Mouse (Mus musculus) fibroblast of lung, adult 2 months (primary cell): ENCODE results near the gene P4ha1.
"Not testable (repeated sequence)": the region's sequence is repeated elsewhere in the genome, so short reads cannot be mapped to it uniquely, and the experiment has no call there.

Experiments
- DNase-seq: peaks from one replicate; pipeline ENCODE4 v3.0.0-alpha.2; 2011; ENCODE audit warnings: low read depth

Gene P4ha1

DNA sequence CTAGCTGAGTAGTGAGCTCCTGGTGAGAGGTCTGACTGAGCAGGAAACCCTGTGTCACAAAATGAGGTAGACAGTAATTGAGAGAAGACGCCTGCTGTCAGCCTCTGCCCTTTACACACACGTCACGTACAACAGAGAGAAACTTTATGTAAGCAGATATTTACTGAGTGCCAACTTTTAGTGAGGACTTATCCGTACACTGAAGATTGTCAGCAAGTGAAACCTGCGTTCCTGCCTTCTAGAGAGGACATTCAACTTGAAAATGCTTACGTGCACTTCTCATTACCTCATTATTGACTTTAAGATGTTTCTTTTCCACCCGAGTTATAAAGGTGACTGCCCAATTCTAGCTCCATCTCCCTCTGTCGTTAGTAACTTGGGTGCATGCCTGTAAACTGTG, 45.6 kb downstream of the P4ha1 start:
- no peak for DNase-seq

GRCm38 (mm10) chr10:59369426-59369825, 46.3 kb downstream of the P4ha1 start:
- DNase-seq, result no peak

- DNase-seq, result no peak
Measured at GRCm38 (mm10) chr10:59377906-59378305, 54.8 kb downstream of the P4ha1 start.

GRCm38 (mm10) chr10:59378728-59379127, 55.6 kb downstream of the P4ha1 start:
- DNase-seq, result no peak

DNA sequence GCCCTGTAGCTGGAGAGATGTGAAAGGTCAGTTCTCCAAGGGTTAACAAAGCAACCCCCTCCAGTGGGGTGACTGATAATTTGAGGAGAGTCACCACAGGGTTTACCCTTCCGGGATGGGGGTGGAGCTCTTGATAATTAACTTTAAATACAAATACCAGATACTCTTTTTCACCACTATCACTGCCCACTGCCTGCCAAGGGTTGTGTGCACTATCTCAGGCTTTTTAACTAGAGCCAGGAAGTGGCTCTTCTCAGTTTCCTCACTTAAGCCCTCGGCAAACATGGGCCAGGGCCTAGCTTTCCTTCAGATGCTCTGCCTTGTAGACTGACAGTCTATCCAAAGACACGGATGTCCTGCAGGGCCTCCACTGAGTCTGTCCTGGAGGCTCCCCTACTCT, 56.8 kb downstream of the P4ha1 start:
- no peak for DNase-seq

DNA sequence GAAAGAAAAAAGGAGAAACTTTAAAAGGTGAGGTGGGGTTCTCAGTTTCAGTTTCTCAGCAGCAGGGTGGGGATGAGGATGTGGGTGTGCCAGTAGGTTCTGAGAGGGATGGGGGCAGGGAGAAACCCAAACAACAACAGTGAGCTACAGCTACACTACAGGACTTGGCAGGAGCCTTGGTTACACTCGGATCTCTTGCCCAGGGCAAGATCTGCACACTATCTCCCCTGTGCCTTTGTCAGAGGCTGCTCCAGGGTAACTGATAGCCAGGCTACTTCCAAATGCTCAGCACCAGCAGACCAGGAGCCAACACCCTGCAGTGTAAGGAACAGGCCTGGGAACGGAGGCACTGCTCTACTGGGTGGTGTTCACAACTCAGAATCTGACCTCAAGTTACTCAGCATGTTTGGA, 57.3 kb downstream of the P4ha1 start:
- DNase-seq, result no peak

DNA sequence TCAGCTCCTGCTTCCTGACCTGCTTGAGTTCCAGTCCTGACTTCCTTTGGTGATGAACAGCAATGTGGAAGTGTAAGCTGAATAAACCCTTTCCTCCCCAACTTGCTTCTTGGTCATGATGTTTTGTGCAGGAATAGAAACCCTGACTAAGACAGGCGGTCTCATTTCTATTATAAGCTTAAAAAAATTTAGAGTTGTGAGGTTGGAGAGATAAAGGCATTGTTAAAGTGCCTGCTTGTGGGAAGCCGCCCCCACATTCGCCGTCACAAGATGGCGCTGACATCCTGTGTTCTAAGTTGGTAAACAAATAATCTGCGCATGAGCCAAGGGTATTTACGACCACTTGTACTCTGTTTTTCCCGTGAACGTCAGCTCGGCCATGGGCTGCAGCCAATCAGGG, 58.5 kb downstream of the P4ha1 start:
- not testable (repeated sequence) for DNase-seq

DNA sequence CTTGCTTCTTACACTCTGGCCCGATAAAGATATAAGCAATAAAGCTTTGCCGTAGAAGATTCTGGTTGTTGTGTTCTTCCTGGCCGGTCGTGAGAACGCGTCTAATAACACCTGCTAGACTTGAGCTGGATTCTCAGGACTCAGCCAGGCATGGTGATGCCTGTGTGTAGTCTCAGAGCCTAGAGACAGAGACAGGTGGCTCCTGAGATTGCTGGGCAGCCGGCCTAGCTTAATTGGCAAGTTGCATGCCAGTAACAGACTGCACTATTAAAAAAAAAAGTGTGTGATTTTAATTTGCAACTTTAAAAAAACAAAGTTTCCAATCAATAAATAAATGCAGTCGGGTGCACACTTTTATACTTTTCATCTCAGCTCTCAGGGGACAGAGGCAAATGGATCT, 63.9 kb downstream of the P4ha1 start:
- DNase-seq, result no peak

GRCm38 (mm10) chr10:59389652-59390051, 66.6 kb downstream of the P4ha1 start:
- DNase-seq, result no peak

DNA sequence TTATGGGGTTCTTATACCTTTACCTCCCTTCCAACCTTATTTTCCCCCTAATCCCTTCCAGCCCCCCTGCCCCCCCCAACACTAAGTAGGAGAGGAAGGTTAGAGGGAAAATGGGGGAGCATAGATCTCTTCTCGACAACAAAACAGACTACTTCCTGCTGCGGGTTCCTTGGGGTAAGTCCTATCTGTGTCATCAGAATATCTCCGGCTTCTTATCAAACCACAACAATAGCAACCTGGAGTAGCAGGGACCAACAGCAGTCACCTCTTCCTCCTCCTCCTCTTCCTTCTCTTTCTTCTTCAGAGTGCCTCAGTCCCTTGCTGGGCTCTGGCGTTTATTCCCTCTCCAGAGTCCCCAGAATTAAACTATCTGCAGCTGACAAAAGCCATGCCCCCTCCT, 68.8 kb downstream of the P4ha1 start:
- DNase-seq, result no peak

GRCm38 (mm10) chr10:59395461-59395860, 72.4 kb downstream of the P4ha1 start, which contains the start of gene Gm10273:
Gene Gm10273, plus strand, starts transcription at chr10:59395632.
- DNase-seq, result not testable (repeated sequence)

DNA sequence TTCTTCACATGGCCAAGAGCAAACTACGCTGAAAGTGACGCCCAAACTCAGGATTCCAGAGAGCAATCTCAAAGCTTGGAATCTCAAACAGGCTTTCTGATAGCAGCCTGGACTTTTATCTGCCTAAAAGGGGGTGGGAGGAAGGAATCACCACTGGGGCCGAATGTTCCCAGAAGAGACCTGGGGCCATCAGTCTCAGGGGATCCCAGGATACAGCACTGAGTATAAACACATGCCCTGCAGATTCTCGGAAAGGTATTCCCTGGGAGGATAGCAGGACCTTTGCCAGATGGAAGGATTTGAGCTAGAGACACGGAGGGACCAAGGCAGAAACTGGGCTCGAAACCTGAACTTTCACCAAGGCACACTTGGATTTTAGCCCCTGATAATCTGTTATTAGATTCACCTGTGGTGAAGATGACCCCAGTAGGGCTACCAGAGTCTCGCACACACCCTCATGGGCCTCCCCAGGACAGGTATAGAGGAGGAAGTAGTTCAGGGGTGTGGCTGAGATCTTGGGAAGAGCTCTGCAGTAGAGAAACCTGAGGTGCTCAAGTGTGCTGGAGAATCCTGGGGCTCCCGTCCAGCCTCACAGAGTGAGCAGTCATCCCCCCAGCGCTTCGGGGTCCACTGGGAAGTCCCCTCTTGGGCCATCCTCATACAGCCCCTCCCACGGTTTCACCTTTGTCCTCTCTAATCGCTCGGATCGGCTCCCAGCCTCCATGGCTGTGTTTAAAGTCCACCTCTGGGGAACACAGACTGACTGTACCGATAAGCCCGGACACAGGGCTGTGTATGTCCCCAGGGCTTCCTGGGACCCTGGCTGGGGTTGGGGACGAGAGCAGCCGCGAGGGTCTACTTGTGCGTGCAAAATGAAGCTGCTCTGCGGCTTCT, 80.0 kb downstream of the P4ha1 start, which contains the start of gene Pla2g12b:
Gene Pla2g12b, plus strand, starts transcription at position 762 of the 894 bp plus-strand sequence.
- no peak for DNase-seq

GRCm38 (mm10) chr10:59403793-59404149, 80.7 kb downstream of the P4ha1 start:
- DNase-seq, result no peak

DNA sequence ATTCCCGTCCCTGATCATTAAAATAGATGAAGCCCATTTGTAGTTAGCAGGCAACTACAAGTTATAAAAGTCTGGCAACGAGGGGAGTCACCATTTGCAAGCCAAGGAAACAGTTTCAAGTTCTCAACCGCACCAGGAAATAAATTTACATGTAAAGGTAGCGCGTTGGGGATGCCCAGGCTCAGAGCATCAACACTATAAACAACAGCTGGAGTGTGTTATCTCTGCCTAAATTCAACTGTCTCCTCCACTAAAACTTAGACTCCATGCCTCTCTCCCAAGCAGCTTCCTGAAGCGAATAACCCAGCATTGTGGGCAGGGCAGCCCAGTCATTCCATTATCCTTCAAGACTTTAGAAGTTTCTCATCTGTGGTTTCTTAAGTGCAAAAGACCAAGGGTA, 85.4 kb downstream of the P4ha1 start:
- DNase-seq, result no peak

GRCm38 (mm10) chr10:59410264-59410663, 87.2 kb downstream of the P4ha1 start:
- DNase-seq, result no peak

- no peak for DNase-seq
Measured at GRCm38 (mm10) chr10:59413711-59414110, 90.6 kb downstream of the P4ha1 start.

DNA sequence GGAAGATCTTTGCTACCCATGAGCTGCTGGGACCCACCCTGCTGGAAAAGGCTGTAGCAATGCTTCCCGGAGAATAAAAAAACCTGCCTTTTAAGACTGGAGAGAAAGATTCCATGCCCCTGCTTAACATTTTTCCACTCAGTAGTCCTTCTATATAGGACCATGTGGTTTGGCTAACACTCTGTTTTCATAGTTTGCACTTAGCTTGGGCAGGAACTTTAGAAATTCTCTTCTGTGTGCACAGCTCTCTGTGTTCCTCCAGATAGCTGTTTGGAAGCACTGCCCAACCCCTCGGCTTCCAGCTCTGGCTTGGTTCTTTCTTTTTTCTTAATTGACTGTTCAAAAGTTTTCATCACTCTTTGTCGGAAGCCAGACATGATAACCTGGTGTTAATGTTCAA, 93.5 kb downstream of the P4ha1 start:
- DNase-seq, result no peak

DNA sequence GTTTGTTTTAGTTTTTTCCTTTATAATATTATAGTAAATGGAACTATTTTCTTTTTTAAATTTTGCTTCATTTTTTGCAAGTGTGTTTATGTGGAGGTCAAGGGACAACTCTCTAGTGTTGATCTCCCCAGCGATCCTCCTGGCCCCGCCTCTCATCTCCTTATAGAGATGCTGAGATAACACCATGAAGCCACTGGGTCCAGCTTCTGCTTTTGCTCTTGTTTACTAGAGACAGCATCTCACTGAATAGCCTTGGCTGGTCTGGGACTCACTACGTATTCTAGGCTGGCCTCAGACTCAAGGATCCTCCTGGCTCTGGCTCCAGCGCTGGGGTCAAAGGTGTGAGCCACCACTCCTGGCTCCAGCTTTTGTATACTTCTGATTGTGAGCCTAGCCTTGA, 96.4 kb downstream of the P4ha1 start:
- no peak for DNase-seq
